Mouse (Mus musculus): ENCODE data around the gene Eps8l2. TPM values are rescaled to one million over a fixed set of nuclear protein-coding genes. Genes with fewer than 3 reads are reported as not detected.

Eps8l2 gene
- polyA plus RNA-seq (2014; fragmentation: Illumina TruSeq; extraction: RNeasy Lipid Tissue Mini Kit (QIAGEN cat#74804); ENCODE audit: low read depth, low replicate concordance) = 16.2 TPM

DNA sequence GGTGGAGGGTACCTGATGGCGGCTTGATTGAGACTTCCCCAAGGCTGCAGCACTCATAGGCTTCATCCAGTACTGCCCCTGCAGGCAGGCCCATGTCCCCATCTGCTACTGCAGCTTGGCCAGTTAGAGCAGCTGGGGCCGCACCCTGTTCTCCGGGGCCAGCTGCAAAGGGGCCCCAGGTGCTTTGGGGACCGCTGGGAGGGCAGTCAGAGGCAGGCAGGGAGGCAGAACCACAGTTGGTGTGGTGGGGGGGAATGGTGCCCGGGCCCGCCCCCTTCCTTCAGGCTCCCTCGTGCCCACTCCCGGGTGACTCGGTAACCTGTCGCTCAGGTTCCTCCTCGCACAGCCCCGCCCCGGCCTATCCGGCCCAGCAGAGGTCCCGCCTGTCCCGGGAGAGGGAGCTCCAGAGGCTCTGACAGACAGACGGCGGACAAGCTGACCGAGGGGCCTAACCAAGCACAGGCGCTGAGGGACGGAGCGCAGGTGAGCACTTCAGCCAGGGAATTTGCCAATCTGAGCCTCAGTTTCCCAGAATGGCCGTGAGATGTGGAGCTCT lies at the start of gene Eps8l2:
TSS of gene Eps8l2 (plus strand) at position 305 of the 556 bp plus-strand sequence.

GRCm38 (mm10) chr7:141291921-141292582 lies 46.6 kb upstream of the Eps8l2 start, which contains the start of gene Drd4:
Drd4 (plus strand) TSS chr7:141292006.

DNA sequence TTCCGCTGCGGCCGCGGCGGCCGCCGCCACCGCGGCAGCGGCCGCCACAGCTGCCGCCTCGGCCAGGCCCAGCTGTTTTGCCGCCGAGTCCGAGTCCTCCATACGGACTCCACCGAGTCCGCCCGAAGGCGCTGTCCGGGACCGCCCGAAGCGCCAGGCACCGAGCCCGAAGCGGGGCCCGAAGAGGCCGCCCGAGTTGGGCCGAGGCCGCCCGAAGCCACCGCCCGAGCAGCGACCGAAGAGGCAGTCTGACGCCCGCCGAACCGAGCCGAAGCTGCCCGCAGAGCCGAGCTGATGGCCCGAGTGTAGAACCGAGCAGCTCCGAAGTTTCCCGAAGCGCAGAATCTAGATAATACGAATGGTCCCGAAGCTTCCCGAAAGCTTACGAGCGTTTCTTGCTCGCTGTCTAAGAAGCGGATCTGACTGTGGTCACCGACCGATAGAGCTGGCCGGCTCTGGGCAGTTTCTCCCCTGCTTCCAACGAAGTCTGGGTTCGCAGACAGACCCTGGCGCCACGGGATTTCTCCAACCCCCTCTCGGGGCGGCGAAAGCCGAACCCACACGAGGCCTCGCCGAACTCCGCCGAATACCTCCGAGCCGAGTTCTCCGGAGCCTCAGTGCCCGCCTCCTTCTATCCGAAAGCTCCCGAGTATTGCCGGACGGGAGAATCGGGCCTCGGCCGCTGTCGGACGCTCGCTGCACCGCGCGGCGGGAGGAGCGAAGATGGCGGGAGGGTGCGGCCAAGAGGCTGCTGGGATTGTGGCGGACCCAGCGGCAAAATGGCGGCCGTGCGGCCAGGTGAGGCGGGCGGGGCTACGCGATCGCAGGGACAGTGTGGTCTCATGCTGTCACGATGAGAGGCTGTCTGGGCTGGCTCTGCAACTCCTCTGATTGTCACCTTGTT lies 11.0 kb upstream of the Eps8l2 start, which contains the start of the genes Deaf1 and Tmem80:
TSS of gene Deaf1 (minus strand) at position 222 of the 904 bp plus-strand sequence.
TSS of gene Tmem80 (plus strand) at position 271 of the 904 bp plus-strand sequence.

GRCm38 (mm10) chr7:141391625-141392551 lies 53.2 kb downstream of the Eps8l2 start, which contains the start of gene Taldo1:
Taldo1 (plus strand) TSS chr7:141392199.

Other genes starting within 250 kb of the Eps8l2 start
- 17.6 TPM for gene Sigirr, start 238.3 kb upstream of the Eps8l2 start, polyA plus RNA-seq (2014; fragmentation: Illumina TruSeq; extraction: RNeasy Lipid Tissue Mini Kit (QIAGEN cat#74804); ENCODE audit: low read depth, low replicate concordance)
- 4.5 TPM for gene Ano9, start 221.1 kb upstream of the Eps8l2 start, polyA plus RNA-seq (2014; fragmentation: Illumina TruSeq; extraction: RNeasy Lipid Tissue Mini Kit (QIAGEN cat#74804); ENCODE audit: low read depth, low replicate concordance)
- gene Ptdss2, start 216.5 kb upstream of the Eps8l2 start, polyA plus RNA-seq (2014; fragmentation: Illumina TruSeq; extraction: RNeasy Lipid Tissue Mini Kit (QIAGEN cat#74804); ENCODE audit: low read depth, low replicate concordance) = 39.9 TPM
- 180 TPM for gene Rnh1, start 166.0 kb upstream of the Eps8l2 start, polyA plus RNA-seq (2014; fragmentation: Illumina TruSeq; extraction: RNeasy Lipid Tissue Mini Kit (QIAGEN cat#74804); ENCODE audit: low read depth, low replicate concordance)
- 49.0 TPM for gene Hras, start 144.9 kb upstream of the Eps8l2 start, polyA plus RNA-seq (2014; fragmentation: Illumina TruSeq; extraction: RNeasy Lipid Tissue Mini Kit (QIAGEN cat#74804); ENCODE audit: low read depth, low replicate concordance)
- 12.2 TPM for gene Lrrc56, start 144.7 kb upstream of the Eps8l2 start, polyA plus RNA-seq (2014; fragmentation: Illumina TruSeq; extraction: RNeasy Lipid Tissue Mini Kit (QIAGEN cat#74804); ENCODE audit: low read depth, low replicate concordance)
- 11.3 TPM for gene Lmntd2, start 124.8 kb upstream of the Eps8l2 start, polyA plus RNA-seq (2014; fragmentation: Illumina TruSeq; extraction: RNeasy Lipid Tissue Mini Kit (QIAGEN cat#74804); ENCODE audit: low read depth, low replicate concordance)
- 40.8 TPM for gene Rassf7, start 123.0 kb upstream of the Eps8l2 start, polyA plus RNA-seq (2014; fragmentation: Illumina TruSeq; extraction: RNeasy Lipid Tissue Mini Kit (QIAGEN cat#74804); ENCODE audit: low read depth, low replicate concordance)
- gene Phrf1, start 110.1 kb upstream of the Eps8l2 start, polyA plus RNA-seq (2014; fragmentation: Illumina TruSeq; extraction: RNeasy Lipid Tissue Mini Kit (QIAGEN cat#74804); ENCODE audit: low read depth, low replicate concordance) = 67.3 TPM
- gene Irf7, start 72.4 kb upstream of the Eps8l2 start, polyA plus RNA-seq (2014; fragmentation: Illumina TruSeq; extraction: RNeasy Lipid Tissue Mini Kit (QIAGEN cat#74804); ENCODE audit: low read depth, low replicate concordance) = 29.8 TPM
- 18.4 TPM for gene Cdhr5, start 62.1 kb upstream of the Eps8l2 start, polyA plus RNA-seq (2014; fragmentation: Illumina TruSeq; extraction: RNeasy Lipid Tissue Mini Kit (QIAGEN cat#74804); ENCODE audit: low read depth, low replicate concordance)
- 3.7 TPM for gene Sct, start 59.7 kb upstream of the Eps8l2 start, polyA plus RNA-seq (2014; fragmentation: Illumina TruSeq; extraction: RNeasy Lipid Tissue Mini Kit (QIAGEN cat#74804); ENCODE audit: low read depth, low replicate concordance)
- gene Drd4, start 46.9 kb upstream of the Eps8l2 start, polyA plus RNA-seq (2014; fragmentation: Illumina TruSeq; extraction: RNeasy Lipid Tissue Mini Kit (QIAGEN cat#74804); ENCODE audit: low read depth, low replicate concordance) = 1.7 TPM
- gene Deaf1, start 11.2 kb upstream of the Eps8l2 start, polyA plus RNA-seq (2014; fragmentation: Illumina TruSeq; extraction: RNeasy Lipid Tissue Mini Kit (QIAGEN cat#74804); ENCODE audit: low read depth, low replicate concordance) = 27.2 TPM
- 48.5 TPM for gene Tmem80, start 11.1 kb upstream of the Eps8l2 start, polyA plus RNA-seq (2014; fragmentation: Illumina TruSeq; extraction: RNeasy Lipid Tissue Mini Kit (QIAGEN cat#74804); ENCODE audit: low read depth, low replicate concordance)
- gene Taldo1, start 53.3 kb downstream of the Eps8l2 start, polyA plus RNA-seq (2014; fragmentation: Illumina TruSeq; extraction: RNeasy Lipid Tissue Mini Kit (QIAGEN cat#74804); ENCODE audit: low read depth, low replicate concordance) = 268 TPM
- gene Gatd1, start 75.3 kb downstream of the Eps8l2 start, polyA plus RNA-seq (2014; fragmentation: Illumina TruSeq; extraction: RNeasy Lipid Tissue Mini Kit (QIAGEN cat#74804); ENCODE audit: low read depth, low replicate concordance) = 49.8 TPM
- 0.17 TPM for gene Cend1, start 90.6 kb downstream of the Eps8l2 start, polyA plus RNA-seq (2014; fragmentation: Illumina TruSeq; extraction: RNeasy Lipid Tissue Mini Kit (QIAGEN cat#74804); ENCODE audit: low read depth, low replicate concordance)
- gene Slc25a22, start 99.0 kb downstream of the Eps8l2 start, polyA plus RNA-seq (2014; fragmentation: Illumina TruSeq; extraction: RNeasy Lipid Tissue Mini Kit (QIAGEN cat#74804); ENCODE audit: low read depth, low replicate concordance) = 75.9 TPM
- 4.1 TPM for gene Pidd1, start 105.1 kb downstream of the Eps8l2 start, polyA plus RNA-seq (2014; fragmentation: Illumina TruSeq; extraction: RNeasy Lipid Tissue Mini Kit (QIAGEN cat#74804); ENCODE audit: low read depth, low replicate concordance)
- 1,068 TPM for gene Rplp2, start 108.5 kb downstream of the Eps8l2 start, polyA plus RNA-seq (2014; fragmentation: Illumina TruSeq; extraction: RNeasy Lipid Tissue Mini Kit (QIAGEN cat#74804); ENCODE audit: low read depth, low replicate concordance)
- gene Pnpla2, start 116.3 kb downstream of the Eps8l2 start, polyA plus RNA-seq (2014; fragmentation: Illumina TruSeq; extraction: RNeasy Lipid Tissue Mini Kit (QIAGEN cat#74804); ENCODE audit: low read depth, low replicate concordance) = 949 TPM
- gene Cracr2b, start 122.2 kb downstream of the Eps8l2 start, polyA plus RNA-seq (2014; fragmentation: Illumina TruSeq; extraction: RNeasy Lipid Tissue Mini Kit (QIAGEN cat#74804); ENCODE audit: low read depth, low replicate concordance) = 58.5 TPM
- 308 TPM for gene Cd151, start 128.5 kb downstream of the Eps8l2 start, polyA plus RNA-seq (2014; fragmentation: Illumina TruSeq; extraction: RNeasy Lipid Tissue Mini Kit (QIAGEN cat#74804); ENCODE audit: low read depth, low replicate concordance)
- gene Polr2l, start 136.3 kb downstream of the Eps8l2 start, polyA plus RNA-seq (2014; fragmentation: Illumina TruSeq; extraction: RNeasy Lipid Tissue Mini Kit (QIAGEN cat#74804); ENCODE audit: low read depth, low replicate concordance) = 42.2 TPM
- gene Tspan4, start 136.4 kb downstream of the Eps8l2 start, polyA plus RNA-seq (2014; fragmentation: Illumina TruSeq; extraction: RNeasy Lipid Tissue Mini Kit (QIAGEN cat#74804); ENCODE audit: low read depth, low replicate concordance) = 49.5 TPM
- 90.3 TPM for gene Chid1, start 201.0 kb downstream of the Eps8l2 start, polyA plus RNA-seq (2014; fragmentation: Illumina TruSeq; extraction: RNeasy Lipid Tissue Mini Kit (QIAGEN cat#74804); ENCODE audit: low read depth, low replicate concordance)
- gene Ap2a2, start 223.3 kb downstream of the Eps8l2 start, polyA plus RNA-seq (2014; fragmentation: Illumina TruSeq; extraction: RNeasy Lipid Tissue Mini Kit (QIAGEN cat#74804); ENCODE audit: low read depth, low replicate concordance) = 55.6 TPM